Comparison of ENCODE assay signal across 8 mouse cellular contexts in the genomic region with DNA sequence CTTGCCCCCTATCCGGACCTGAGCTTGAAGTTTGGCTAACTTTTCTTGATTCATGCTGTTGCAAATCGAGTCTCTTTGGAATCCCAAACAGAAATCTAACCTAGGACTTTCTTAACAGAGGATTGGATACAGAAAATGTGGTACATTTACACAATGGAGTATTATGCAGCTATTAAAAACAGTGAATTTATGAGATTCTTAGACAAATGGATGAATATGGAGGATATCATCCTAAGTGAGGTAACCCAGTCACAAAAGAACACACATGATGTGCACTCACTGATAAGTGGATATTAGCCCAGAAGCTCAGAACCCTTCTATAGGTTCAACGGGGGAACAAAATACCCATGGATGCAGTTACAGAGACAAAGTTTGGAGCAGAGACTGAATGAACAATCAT. TPM values are rescaled to one million over a fixed set of nuclear protein-coding genes. Genes with fewer than 3 reads are reported as not detected.
DNase-seq lines count a peak whose midpoint lies in the region; ATAC-seq and TF ChIP-seq lines count a peak whose summit lies in the region.
"Not testable (repeated sequence)": the region's sequence is repeated elsewhere in the genome, so short reads cannot be mapped to it uniquely, and the experiment has no call there.

A gene (minus strand): TSS at position 101 of the 400 bp plus-strand sequence.

- not testable (repeated sequence) for DNase-seq in adrenal gland, postnatal 14 days; heart, embryonic 10.5 days (ENCODE audit: low spot score); hindbrain, embryonic 11.5 days (ENCODE audit: low spot score); kidney, postnatal 0 days (ENCODE audit: low spot score); left cerebral cortex, postnatal 36 days (ENCODE audit: low spot score in 2 of 2); stomach, postnatal 0 days (ENCODE audit: low spot score)

- H3K9me3 ChIP-seq in heart, embryonic 10.5 days; hindbrain, embryonic 11.5 days (ENCODE audit: control insufficient read depth, low read length); kidney, postnatal 0 days (replicated peaks; ENCODE audit: low read length); midbrain, embryonic 12.5 days; stomach, postnatal 0 days (ENCODE audit: control insufficient read depth, low read length): not testable (repeated sequence)

- H3K4me1 ChIP-seq in embryonic fibroblast, embryonic 13.5 days (ENCODE audit: control insufficient read depth, insufficient read depth, low read length); heart, embryonic 10.5 days; hindbrain, embryonic 11.5 days (replicated peaks; ENCODE audit: control insufficient read depth, insufficient read depth, low read length); kidney, postnatal 0 days (replicated peaks; ENCODE audit: insufficient read depth, low read length); midbrain, embryonic 12.5 days; stomach, postnatal 0 days (replicated peaks; ENCODE audit: control insufficient read depth, insufficient read depth): not testable (repeated sequence)

- not testable (repeated sequence) for H3K9ac ChIP-seq in hindbrain, embryonic 11.5 days (ENCODE audit: low read depth, low read length); kidney, postnatal 0 days (ENCODE audit: low read depth, low read length); midbrain, embryonic 12.5 days (replicated peaks); stomach, postnatal 0 days (ENCODE audit: low read length)

- not testable (repeated sequence) for TF ChIP-seq EP300 in stomach, postnatal 0 days (optimal IDR thresholded peaks at IDR 0.05)

- not testable (repeated sequence) for ATAC-seq in hindbrain, embryonic 11.5 days (ENCODE audit: low FRiP score); kidney, postnatal 0 days (replicated peaks; ENCODE audit: low FRiP score, low read depth); midbrain, embryonic 12.5 days (ENCODE audit: low FRiP score, low read depth); stomach, postnatal 0 days (ENCODE audit: low FRiP score, low TSS enrichment)

- WGBS in heart, embryonic 10.5 days, result 74% methylated on average over 3 of the region's 3 CpGs
- 84% methylated on average over 3 of the region's 3 CpGs for WGBS in hindbrain, embryonic 11.5 days
- WGBS in kidney, postnatal 0 days, result 80% methylated on average over 3 of the region's 3 CpGs
- WGBS in midbrain, embryonic 12.5 days, result 88% methylated on average over 3 of the region's 3 CpGs
- WGBS in stomach, postnatal 0 days, result 85% methylated on average over 3 of the region's 3 CpGs

- not testable (repeated sequence) for H3K4me3 ChIP-seq in embryonic fibroblast, embryonic 13.5 days (ENCODE audit: insufficient read depth, low read length); heart, embryonic 10.5 days; hindbrain, embryonic 11.5 days (ENCODE audit: low read depth, low read length); kidney, postnatal 0 days (replicated peaks; ENCODE audit: low read depth, low read length); midbrain, embryonic 12.5 days; stomach, postnatal 0 days (ENCODE audit: low read depth, low read length)

- H3K27ac ChIP-seq in embryonic fibroblast, embryonic 13.5 days (ENCODE audit: insufficient read depth, low read length); heart, embryonic 10.5 days; hindbrain, embryonic 11.5 days (ENCODE audit: low read depth, low read length); kidney, postnatal 0 days; midbrain, embryonic 12.5 days (replicated peaks); stomach, postnatal 0 days (replicated peaks): not testable (repeated sequence)

- not testable (repeated sequence) for TF ChIP-seq CTCF in embryonic fibroblast, embryonic 13.5 days (IDR thresholded peaks at IDR 0.05; ENCODE audit: borderline replicate concordance, insufficient read depth, low read length); kidney, postnatal 0 days (IDR thresholded peaks at IDR 0.05; ENCODE audit: low read depth); stomach, postnatal 0 days (IDR thresholded peaks at IDR 0.05; ENCODE audit: low read depth)

- intact Hi-C loops in left cerebral cortex, postnatal 36 days (cut with DNase I), result not testable (repeated sequence)

- H3K27me3 ChIP-seq in heart, embryonic 10.5 days (ENCODE audit: insufficient read depth, poor library complexity, severe bottlenecking); hindbrain, embryonic 11.5 days (ENCODE audit: control insufficient read depth, insufficient read depth, low read length); kidney, postnatal 0 days (ENCODE audit: insufficient read depth, low read length); midbrain, embryonic 12.5 days; stomach, postnatal 0 days (ENCODE audit: control insufficient read depth, insufficient read depth, low read length): not testable (repeated sequence)

- H3K4me2 ChIP-seq in hindbrain, embryonic 11.5 days (replicated peaks; ENCODE audit: low read depth, low read length); kidney, postnatal 0 days (ENCODE audit: low read length); midbrain, embryonic 12.5 days (replicated peaks); stomach, postnatal 0 days (replicated peaks; ENCODE audit: low read depth): not testable (repeated sequence)

- TF ChIP-seq POLR2A in embryonic fibroblast, embryonic 13.5 days (IDR thresholded peaks at IDR 0.05; ENCODE audit: low read depth, low read length), result not testable (repeated sequence)

- H3K36me3 ChIP-seq in heart, embryonic 10.5 days; hindbrain, embryonic 11.5 days (ENCODE audit: control insufficient read depth, insufficient read depth, low read length); kidney, postnatal 0 days (ENCODE audit: insufficient read depth, low read length); midbrain, embryonic 12.5 days; stomach, postnatal 0 days (ENCODE audit: control insufficient read depth, insufficient read depth, low read length): not testable (repeated sequence)

RNA-seq across cellular contexts. Expression of the gene that starts here (rescaled TPM):
- total RNA-seq in adrenal gland, postnatal 14 days (2021), result 19.3 and 21.0 TPM in 2 replicates
- polyA plus RNA-seq in embryonic fibroblast, embryonic 13.5 days (2011; ENCODE audit: insufficient read length, low read depth, missing spikeins), result 25.7 and 38.3 TPM in 2 replicates
- polyA plus RNA-seq in heart, embryonic 10.5 days (2016; fragmentation: Nextera tagmentation; extraction: Ambion mirVana), result 27.7 and 29.4 TPM in 2 replicates
- polyA plus RNA-seq in hindbrain, embryonic 11.5 days (2014; fragmentation: Nextera tagmentation; extraction: Ambion mirVana), result 36.7 and 38.9 TPM in 2 replicates
- 24.0 and 28.2 TPM in 2 replicates for polyA plus RNA-seq in kidney, postnatal 0 days (2015; fragmentation: Nextera tagmentation; extraction: Ambion mirVana)
- 10 to 100 TPM; 27.9 to 28.5 TPM for total RNA-seq in left cerebral cortex, postnatal 36 days (2021)
- polyA plus RNA-seq in midbrain, embryonic 12.5 days (2016; fragmentation: Nextera tagmentation; extraction: Ambion mirVana), result 27.1 and 39.0 TPM in 2 replicates
- 13.7 and 14.1 TPM in 2 replicates for polyA plus RNA-seq in stomach, postnatal 0 days (2015; fragmentation: Nextera tagmentation; extraction: Ambion mirVana)
